Mouse (Mus musculus) testis, adult 2 months (tissue): ENCODE data around the gene Atp1a3. TPM values are rescaled to one million over a fixed set of nuclear protein-coding genes. Genes with fewer than 3 reads are reported as not detected.
"Not testable (repeated sequence)": the region's sequence is repeated elsewhere in the genome, so short reads cannot be mapped to it uniquely, and the experiment has no call there.

ENCODE experiments used
- H3K27ac ChIP-seq: fragments of 200-500 bp; 2 replicates; pipeline ENCODE4 v1.5.1; 2012; ENCODE audit warnings: low read depth, low read length; ENCODE audit not compliant: control insufficient read depth, insufficient read depth
- H3K27me3 ChIP-seq: fragments of 200-500 bp; 2 replicates; pipeline ENCODE4 v1.6.1; 2012; ENCODE audit warnings: mild to moderate bottlenecking, low read length, moderate library complexity; ENCODE audit not compliant: control insufficient read depth, insufficient read depth
- H3K36me3 ChIP-seq: fragments of 200-500 bp; 2 replicates; pipeline ENCODE4 v1.6.1; 2012; ENCODE audit warnings: mild to moderate bottlenecking, low read length; ENCODE audit not compliant: control insufficient read depth, insufficient read depth
- H3K4me1 ChIP-seq: fragments of 200-500 bp; 2 replicates; pipeline ENCODE4 v1.6.1; 2012; ENCODE audit warnings: low read length; ENCODE audit not compliant: control insufficient read depth, insufficient read depth
- H3K4me3 ChIP-seq: fragments of 200-500 bp; 2 replicates; pipeline ENCODE4 v1.5.1; 2012; ENCODE audit warnings: low read depth, mild to moderate bottlenecking, low read length, moderate library complexity, mixed read lengths; ENCODE audit not compliant: control insufficient read depth
- CTCF ChIP-seq: fragments of 200-500 bp; IDR thresholded peaks from 2 replicates; pipeline ENCODE4 v1.5.1; 2012; ENCODE audit warnings: low read depth, mild to moderate bottlenecking, inconsistent platforms, low read length, moderate library complexity; ENCODE audit not compliant: control insufficient read depth, insufficient read depth, insufficient replicate concordance
- POLR2A ChIP-seq: fragments of 200-500 bp; IDR thresholded peaks from 2 replicates; pipeline ENCODE4 v1.6.1; 2012; ENCODE audit warnings: low read depth, mild to moderate bottlenecking, inconsistent platforms, low read length, moderate library complexity; ENCODE audit not compliant: control insufficient read depth
- polyA plus RNA-seq: library from polyadenylated mRNA; depleted of rRNA; stranded (reverse); fragments of >200 nt; gene quantifications from 2 replicates; pipeline ENCODE4 v1.2.3, GENCODE M21; 2012; rRNA removed

Atp1a3 gene
- polyA plus RNA-seq, result 0.38 and 0.44 TPM in 2 replicates

DNA sequence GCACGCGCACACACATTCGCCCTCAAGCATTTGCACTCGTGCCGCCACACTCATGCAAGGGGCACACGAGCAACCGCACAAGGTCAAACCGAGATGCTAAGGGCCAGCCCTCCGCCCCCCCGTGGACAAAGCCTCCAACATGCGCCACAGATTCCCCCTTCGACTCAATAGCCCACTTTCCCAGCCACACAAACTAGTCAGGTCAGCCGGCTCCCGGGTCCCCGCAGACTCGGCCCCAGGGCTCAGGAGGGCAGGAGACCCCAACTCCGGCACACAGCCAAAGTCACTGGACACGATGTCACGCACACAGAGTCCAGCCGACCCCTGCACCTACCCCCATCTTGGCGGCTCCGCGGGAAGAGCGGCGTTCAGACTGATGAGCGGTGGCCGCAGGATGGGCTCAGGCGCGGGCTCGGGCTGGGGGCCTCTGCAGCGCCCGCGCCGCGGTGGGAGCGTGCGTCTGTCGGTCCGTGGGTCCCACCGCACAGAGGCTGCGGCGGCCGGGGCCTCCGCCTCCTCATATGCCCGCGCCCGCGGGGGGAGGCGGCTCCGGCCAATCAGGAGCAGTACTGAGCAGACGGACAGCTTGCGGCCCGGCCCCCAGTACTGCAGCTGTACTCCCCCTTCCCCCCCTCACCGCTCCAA is at the start of gene Atp1a3:
TSS of gene Atp1a3 (minus strand) at position 538 of the 645 bp plus-strand sequence.
- H3K27ac ChIP-seq, result no peak within 1 kb of the TSS
- TF ChIP-seq POLR2A (no peak), CTCF (no peak)
- no peaks in the 10 kb centered on the region; the same call in 1 of the 2 replicates for H3K27me3 ChIP-seq
- H3K4me3 ChIP-seq, result peak within 1 kb of the TSS; percentile 17; the same call in 1 of the 2 replicates
- no peaks in the 10 kb centered on the region for H3K36me3 ChIP-seq
- H3K4me1 ChIP-seq, result peaks cover 29% of the 10 kb centered on the region

DNA sequence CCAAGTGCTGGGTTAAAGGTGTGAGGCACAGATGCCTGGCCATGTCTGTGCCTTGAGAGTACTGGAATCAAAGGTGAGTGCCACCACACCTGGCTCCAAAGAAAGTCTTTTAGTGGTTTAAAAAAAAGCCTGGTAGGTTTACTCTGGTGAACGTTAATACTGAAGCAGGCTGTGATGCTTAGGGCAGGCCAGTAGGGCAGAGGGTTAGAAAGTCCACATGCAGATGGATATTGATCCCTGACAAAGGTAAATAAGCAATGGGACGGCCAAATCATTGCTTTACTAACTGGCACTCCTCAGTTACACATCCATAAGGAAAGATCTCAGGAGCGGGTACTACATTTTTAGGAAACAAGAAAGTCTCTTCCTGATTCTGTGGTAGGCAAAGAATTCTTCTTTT is 46.8 kb upstream of the Atp1a3 start:
- H3K4me1 ChIP-seq, result no peaks in the 10 kb centered on the region
- no peak overlapping the region for H3K4me3 ChIP-seq
- TF ChIP-seq CTCF (no peak), POLR2A (no peak)
- H3K27ac ChIP-seq, result no peak overlapping the region
- H3K36me3 ChIP-seq, result peaks cover 9% of the 10 kb centered on the region
- H3K27me3 ChIP-seq, result no peaks in the 10 kb centered on the region

DNA sequence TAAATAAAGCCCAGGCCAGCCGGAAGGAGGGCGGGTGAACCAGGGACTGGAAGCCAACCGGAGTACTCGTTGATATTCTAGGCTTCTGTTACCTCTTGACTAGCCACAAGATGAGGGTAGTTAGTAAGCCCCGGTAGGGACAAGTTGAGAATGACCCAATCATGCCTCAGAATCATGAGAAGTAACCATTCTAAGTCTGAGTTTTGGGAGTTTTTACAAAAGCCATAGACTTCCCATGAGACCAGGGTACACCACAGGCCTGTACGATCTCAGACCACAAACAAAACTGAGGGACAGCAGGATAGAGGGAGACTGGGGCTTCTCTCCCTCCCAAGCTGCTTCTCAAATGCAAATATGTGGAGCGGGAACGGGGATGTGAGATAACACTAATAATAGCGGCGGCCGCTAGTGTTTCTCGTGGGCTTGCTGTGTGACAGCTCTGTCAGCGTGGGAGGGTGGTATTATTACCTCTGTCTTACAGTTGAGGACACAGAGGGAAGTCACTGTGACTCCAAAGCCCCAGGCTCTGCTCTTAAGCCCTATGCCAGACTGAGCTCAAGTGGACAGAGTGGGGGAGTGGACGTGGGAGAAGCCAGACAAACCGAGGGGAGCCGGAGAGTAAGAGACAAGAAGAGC is 43.7 kb upstream of the Atp1a3 start:
- Histone ChIP-seq H3K4me1 (no peaks in the 10 kb centered on the region), H3K27me3 (no peaks in the 10 kb centered on the region), H3K4me3 (no peak overlapping the region), H3K27ac (no peak overlapping the region), H3K36me3 (peaks cover 3% of the 10 kb centered on the region)
- TF ChIP-seq POLR2A (no peak), CTCF (no peak)

DNA sequence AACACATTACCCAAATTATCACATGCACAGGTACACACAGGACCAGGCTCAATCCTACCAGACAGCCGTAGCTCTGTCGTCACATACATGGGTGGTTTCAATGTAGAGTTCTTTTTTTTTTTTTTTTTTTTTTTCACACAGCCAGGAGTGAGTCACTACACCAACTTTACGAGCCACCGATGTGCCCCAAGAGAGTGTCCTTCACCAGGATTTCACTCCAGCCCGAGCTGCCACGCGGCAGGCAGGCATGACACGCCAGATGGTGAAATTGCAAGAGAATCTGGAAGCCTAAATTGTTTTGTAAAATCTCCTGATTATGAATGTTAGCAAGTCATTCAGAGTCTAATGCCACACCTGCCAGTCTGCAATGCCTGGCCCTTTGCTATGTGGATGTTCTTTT is 41.6 kb upstream of the Atp1a3 start:
- no peaks in the 10 kb centered on the region for H3K27me3 ChIP-seq
- H3K4me3 ChIP-seq, result no peak overlapping the region
- no peak for TF ChIP-seq POLR2A
- no peak for TF ChIP-seq CTCF
- H3K27ac ChIP-seq, result no peak overlapping the region
- H3K4me1 ChIP-seq, result no peaks in the 10 kb centered on the region
- H3K36me3 ChIP-seq, result peaks cover 4% of the 10 kb centered on the region

DNA sequence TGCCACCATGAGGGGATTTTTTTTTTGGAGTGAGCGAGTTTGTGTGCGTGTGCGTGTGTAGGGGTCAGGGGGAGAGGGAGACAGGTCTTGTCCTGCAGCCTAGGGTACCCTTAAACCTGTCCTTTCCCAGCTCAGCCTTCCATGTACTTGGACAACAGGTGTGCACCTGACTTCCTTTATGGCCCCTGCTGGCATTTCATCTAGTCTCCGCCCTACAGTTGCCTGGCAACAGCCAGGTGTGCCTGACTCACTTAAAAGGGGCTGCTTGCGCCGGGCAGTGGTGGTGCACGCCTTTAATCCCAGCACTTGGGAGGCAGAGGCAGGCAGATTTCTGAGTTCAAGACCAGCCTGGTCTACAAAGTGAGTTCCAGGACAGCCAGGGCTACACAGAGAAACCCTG is 38.8 kb upstream of the Atp1a3 start:
- not testable (repeated sequence) for H3K4me3 ChIP-seq, H3K27me3 ChIP-seq, H3K36me3 ChIP-seq, H3K4me1 ChIP-seq, H3K27ac ChIP-seq

DNA sequence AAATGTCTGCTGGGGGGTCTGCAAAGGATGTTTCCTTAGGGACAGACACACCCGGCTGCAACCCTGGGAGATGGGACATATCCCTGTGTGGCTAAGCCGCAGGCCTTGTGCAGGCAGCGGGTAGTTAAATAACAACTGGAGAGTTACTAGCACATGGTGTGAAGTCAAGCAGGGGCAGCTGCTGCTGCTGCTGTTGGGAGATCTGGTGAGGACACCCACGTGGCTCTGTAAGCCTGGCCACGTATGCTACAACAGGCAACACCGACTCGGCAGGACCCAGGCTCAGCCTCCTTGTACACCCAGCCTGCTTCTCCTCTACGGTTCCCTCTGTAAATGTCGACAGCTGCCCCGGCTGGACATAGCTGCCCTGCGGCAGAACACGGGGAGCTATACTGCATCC is 36.2 kb upstream of the Atp1a3 start:
- H3K27me3 ChIP-seq, result no peaks in the 10 kb centered on the region
- H3K27ac ChIP-seq, result no peak overlapping the region
- TF ChIP-seq CTCF (no peak), POLR2A (no peak)
- H3K4me3 ChIP-seq, result no peak overlapping the region
- peaks cover 1% of the 10 kb centered on the region; the same call in 1 of the 2 replicates for H3K36me3 ChIP-seq
- no peaks in the 10 kb centered on the region for H3K4me1 ChIP-seq

DNA sequence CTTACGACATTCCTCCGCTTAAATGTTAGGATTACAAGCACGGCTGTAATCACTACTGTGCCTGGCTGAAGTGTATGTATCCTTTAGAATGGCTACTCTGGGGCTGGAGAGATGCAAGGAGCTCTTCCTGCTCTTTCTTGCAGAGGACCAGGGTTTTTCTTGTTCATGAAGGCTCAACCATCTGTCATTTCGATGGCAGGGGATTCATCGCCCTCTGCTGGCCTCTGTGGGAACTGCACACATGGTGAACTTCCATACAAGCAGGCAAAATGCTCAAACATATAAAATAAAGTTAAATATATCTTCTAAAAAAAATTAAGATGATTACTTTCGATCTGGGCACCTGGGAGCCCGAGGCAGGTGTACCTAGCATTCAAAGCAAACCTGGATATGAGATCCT is 30.2 kb upstream of the Atp1a3 start:
- no peak overlapping the region for H3K4me3 ChIP-seq
- H3K36me3 ChIP-seq, result peaks cover 2% of the 10 kb centered on the region
- no peaks in the 10 kb centered on the region for H3K4me1 ChIP-seq
- no peaks in the 10 kb centered on the region for H3K27me3 ChIP-seq
- TF ChIP-seq POLR2A (no peak), CTCF (peak; percentile 81)
- H3K27ac ChIP-seq, result no peak overlapping the region
